Mouse (Mus musculus): ENCODE results near the gene Ncaph. TPM values are rescaled to one million over a fixed set of nuclear protein-coding genes. Genes with fewer than 3 reads are reported as not detected.

Ncaph gene
- polyA plus RNA-seq, 1 experiment: 2.9 TPM

DNA sequence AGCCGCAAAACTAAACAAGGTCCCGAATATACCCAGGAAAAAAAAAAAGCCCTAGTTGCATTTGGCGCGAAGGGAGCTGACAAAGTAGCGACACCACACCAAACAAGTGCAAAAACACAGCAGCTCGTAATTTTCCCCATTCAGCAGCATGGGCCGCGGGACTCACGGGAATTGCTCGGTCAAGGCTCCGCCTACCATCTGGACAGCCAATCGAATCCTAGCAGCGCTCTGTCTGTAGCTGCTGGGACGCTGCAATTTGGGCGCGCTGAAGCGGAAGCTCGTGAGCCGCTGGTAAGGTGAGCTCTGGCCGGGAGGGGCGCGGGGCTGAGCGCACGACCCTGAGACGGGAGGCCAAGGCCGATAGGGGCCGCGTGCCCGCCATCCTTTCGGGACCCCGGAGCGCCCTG, 63.3 kb downstream of the Ncaph start, which contains the start of gene Blvra:
Gene Blvra (plus strand): TSS at position 231 of the 407 bp plus-strand sequence.
- DNase-seq: peak; percentile 81
- peak within 1 kb of the TSS; percentile 75 for H3K4me3 ChIP-seq (replicated peaks; ENCODE audit: extremely low read depth, low read depth, low read length)
- no peak for TF ChIP-seq CTCF (IDR thresholded peaks at IDR 0.05; ENCODE audit: insufficient read depth, low read length)
- peak; percentile 70; the same call in 1 of the 2 replicates for TF ChIP-seq POLR2A (IDR thresholded peaks at IDR 0.05; ENCODE audit: borderline replicate concordance, extremely low read depth, low read depth, low read length)
- WGBS: under 1% methylated on average over 32 of the region's 32 CpGs
- H3K4me1 ChIP-seq (ENCODE audit: control insufficient read depth, insufficient read depth, low read length): peaks cover 8% of the 10 kb centered on the region

DNA sequence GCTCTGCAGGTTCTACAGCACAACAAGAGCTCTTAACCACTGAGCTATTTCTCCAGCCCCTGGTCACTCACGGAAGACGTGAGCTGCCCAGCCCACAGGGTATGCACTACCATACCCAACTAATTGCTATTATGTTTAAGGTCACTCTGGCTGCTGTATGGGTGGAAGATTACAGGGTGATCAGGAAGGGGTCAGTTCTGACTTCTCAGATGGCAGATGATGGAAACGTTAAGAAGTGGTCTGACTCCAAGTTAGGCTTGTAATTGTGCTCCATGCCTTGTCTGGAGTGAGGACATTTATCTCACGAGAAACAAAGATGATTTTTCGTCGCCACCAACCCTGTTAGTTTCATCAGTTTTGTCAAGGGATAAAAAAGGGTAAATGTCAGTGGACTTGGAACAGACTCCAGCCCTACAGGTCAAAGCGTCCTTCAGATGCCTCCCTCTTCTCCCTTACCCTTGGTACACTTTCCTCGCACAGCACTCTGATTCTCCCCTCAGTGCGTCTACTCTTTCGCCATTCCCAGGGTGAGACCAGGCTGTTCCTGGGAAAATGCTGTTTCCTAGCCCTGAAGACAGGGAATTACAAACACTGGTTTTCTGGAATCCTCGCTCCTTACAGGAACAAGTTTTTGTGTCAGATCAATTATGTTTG, 63.8 kb downstream of the Ncaph start:
- Histone ChIP-seq H3K4me1 (ENCODE audit: control insufficient read depth, insufficient read depth, low read length) (peaks cover 8% of the 10 kb centered on the region), H3K4me3 (replicated peaks; ENCODE audit: extremely low read depth, low read depth, low read length) (peak overlapping the region; percentile 11)
- 21% methylated on average over 11 of the region's 11 CpGs for WGBS
- DNase-seq: peak; percentile 7
- TF ChIP-seq CTCF (IDR thresholded peaks at IDR 0.05; ENCODE audit: insufficient read depth, low read length) (no peak), POLR2A (IDR thresholded peaks at IDR 0.05; ENCODE audit: borderline replicate concordance, extremely low read depth, low read depth, low read length) (no peak)

DNA sequence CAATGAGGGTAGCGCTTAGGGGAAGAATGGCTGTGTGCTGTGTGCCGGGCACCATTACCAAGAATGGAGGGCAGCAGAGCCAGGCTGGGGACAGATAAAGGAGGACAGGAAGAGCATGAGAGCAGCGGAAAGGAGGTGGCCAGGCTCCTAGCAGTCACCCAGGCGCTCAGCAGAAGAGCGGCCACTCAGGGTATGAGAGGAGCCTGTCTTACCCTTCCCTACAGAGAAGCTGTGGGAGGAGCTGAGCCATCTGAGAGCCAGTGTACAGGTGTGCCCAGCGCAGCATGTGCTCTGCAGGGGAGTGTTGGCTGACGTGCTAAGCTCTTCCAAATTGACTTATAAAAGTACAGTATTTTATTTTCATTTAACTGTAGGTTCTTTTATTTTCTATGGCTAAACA, 64.9 kb downstream of the Ncaph start:
- H3K4me1 ChIP-seq (ENCODE audit: control insufficient read depth, insufficient read depth, low read length): peaks cover 8% of the 10 kb centered on the region
- TF ChIP-seq CTCF (IDR thresholded peaks at IDR 0.05; ENCODE audit: insufficient read depth, low read length): no peak
- TF ChIP-seq POLR2A (IDR thresholded peaks at IDR 0.05; ENCODE audit: borderline replicate concordance, extremely low read depth, low read depth, low read length): no peak
- WGBS: 81% methylated on average over 7 of the region's 7 CpGs
- no peak for DNase-seq
- no peak overlapping the region for H3K4me3 ChIP-seq (replicated peaks; ENCODE audit: extremely low read depth, low read depth, low read length)

DNA sequence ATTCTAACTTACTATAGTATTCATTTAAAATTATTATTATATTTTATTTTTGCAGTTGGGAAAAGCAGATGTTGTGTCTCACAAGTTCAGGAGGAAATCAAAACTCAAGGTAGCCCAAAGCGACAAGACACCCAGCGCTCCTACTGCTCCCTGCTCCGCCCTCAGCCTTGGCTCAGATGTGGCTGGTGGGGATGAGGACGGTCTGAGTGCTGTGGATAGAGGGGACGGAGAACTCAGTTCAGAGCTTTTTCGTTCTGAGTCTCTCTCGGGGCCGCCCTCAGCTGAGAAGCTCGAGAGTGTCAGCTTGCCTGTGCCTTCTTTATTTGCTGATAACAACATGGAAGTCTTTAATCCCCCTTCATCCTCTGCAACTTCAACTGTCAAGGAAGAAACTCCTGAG, 72.3 kb downstream of the Ncaph start:
- Histone ChIP-seq H3K4me1 (ENCODE audit: control insufficient read depth, insufficient read depth, low read length) (no peaks in the 10 kb centered on the region), H3K4me3 (replicated peaks; ENCODE audit: extremely low read depth, low read depth, low read length) (no peak overlapping the region)
- WGBS: 92% methylated on average over 9 of the region's 9 CpGs
- no peak for DNase-seq
- TF ChIP-seq POLR2A (IDR thresholded peaks at IDR 0.05; ENCODE audit: borderline replicate concordance, extremely low read depth, low read depth, low read length): no peak
- TF ChIP-seq CTCF (IDR thresholded peaks at IDR 0.05; ENCODE audit: insufficient read depth, low read length): no peak

Other genes starting within 250 kb of the Ncaph start
- gene Sppl2a, start 200.7 kb downstream of the Ncaph start, polyA plus RNA-seq (2012; rRNA removed): 13.1 and 23.0 TPM in 2 replicates
- gene Ap4e1, start 125.2 kb downstream of the Ncaph start, polyA plus RNA-seq (2012; rRNA removed): 2.8 and 3.8 TPM in 2 replicates
- 5.6 and 13.3 TPM in 2 replicates for gene Blvra, start 63.3 kb downstream of the Ncaph start, polyA plus RNA-seq (2012; rRNA removed)
- gene Itpripl1, start 9.5 kb upstream of the Ncaph start, polyA plus RNA-seq (2012; rRNA removed): 12.8 and 14.6 TPM in 2 replicates
- 1.2 and 1.6 TPM in 2 replicates for gene 1810024B03Rik, start 74.3 kb upstream of the Ncaph start, polyA plus RNA-seq (2012; rRNA removed)
- 41.4 and 52.0 TPM in 2 replicates for gene Snrnp200, start 74.4 kb upstream of the Ncaph start, polyA plus RNA-seq (2012; rRNA removed)
- gene Ciao1, start 113.9 kb upstream of the Ncaph start, polyA plus RNA-seq (2012; rRNA removed): 46.7 and 67.3 TPM in 2 replicates
- 74.4 and 86.6 TPM in 2 replicates for gene Tmem127, start 114.0 kb upstream of the Ncaph start, polyA plus RNA-seq (2012; rRNA removed)
- 28.9 and 29.3 TPM in 2 replicates for gene Stard7, start 136.3 kb upstream of the Ncaph start, polyA plus RNA-seq (2012; rRNA removed)
- 5.2 and 6.3 TPM in 2 replicates for gene Dusp2, start 202.2 kb upstream of the Ncaph start, polyA plus RNA-seq (2012; rRNA removed)
- not detected in 2 replicates for gene Astl, start 204.7 kb upstream of the Ncaph start, polyA plus RNA-seq (2012; rRNA removed)
- 0.48 and 0.51 TPM in 2 replicates for gene Adra2b, start 229.3 kb upstream of the Ncaph start, polyA plus RNA-seq (2012; rRNA removed)

All from lung, adult 2 months (tissue).